Mouse (Mus musculus) hindbrain, embryonic 16.5 days (tissue): ENCODE measurements around the gene Baz2b. TPM values are rescaled to one million over a fixed set of nuclear protein-coding genes. Genes with fewer than 3 reads are reported as not detected.

Experiments used
- ATAC-seq: fragments of 200-750 bp; cut with Nextera tagmentation; 2 replicates; pipeline ENCODE4 v1.8.0; 2017; ENCODE audit warnings: moderate TSS enrichment, moderate library complexity
- H3K27ac ChIP-seq: fragments of 300-500 bp; sonication (generic); 2 replicates; pipeline ENCODE4 v1.5.1; 2014; ENCODE audit warnings: low read depth, mild to moderate bottlenecking, control low read depth, low read length, moderate library complexity
- H3K27me3 ChIP-seq: fragments of 300-500 bp; sonication (generic); replicated peaks from 2 replicates; pipeline ENCODE4 v1.6.1; 2014; ENCODE audit warnings: low read length; ENCODE audit not compliant: control insufficient read depth, insufficient read depth
- H3K36me3 ChIP-seq: fragments of 300-500 bp; sonication (generic); 2 replicates; pipeline ENCODE4 v1.6.1; 2014; ENCODE audit warnings: mild to moderate bottlenecking, low read length, moderate library complexity, mixed read lengths; ENCODE audit not compliant: control insufficient read depth, insufficient read depth
- H3K4me1 ChIP-seq: fragments of 300-500 bp; sonication (generic); 2 replicates; pipeline ENCODE4 v1.6.1; 2014; ENCODE audit warnings: low read depth, low read length; ENCODE audit not compliant: control insufficient read depth, insufficient read depth
- H3K4me2 ChIP-seq: fragments of 300-500 bp; sonication (generic); 2 replicates; pipeline ENCODE4 v1.6.1; 2014; ENCODE audit warnings: mild to moderate bottlenecking, low read length, control low read depth, moderate library complexity
- H3K4me3 ChIP-seq: fragments of 300-500 bp; sonication (generic); 2 replicates; pipeline ENCODE4 v1.5.1; 2014; ENCODE audit warnings: mild to moderate bottlenecking, low read length, control low read depth, moderate library complexity
- H3K9ac ChIP-seq: fragments of 300-500 bp; sonication (generic); 2 replicates; pipeline ENCODE4 v1.6.1; 2014; ENCODE audit warnings: low read depth, mild to moderate bottlenecking, control low read depth, low read length, moderate library complexity
- H3K9me3 ChIP-seq: fragments of 300-500 bp; sonication (generic); 2 replicates; pipeline ENCODE4 v1.6.1; 2014; ENCODE audit warnings: mild to moderate bottlenecking, low read length, moderate library complexity; ENCODE audit not compliant: control insufficient read depth
- WGBS: fragments of 180-500 bp; shearing (Covaris S2); extraction: QIAGEN DNeasy Blood & Tissue Kit; methylation state at CpG from one replicate; pipeline ENCODE4 v1.1.7; 2014; 5-methylcytosine and 5-hydroxymethylcytosine counted together
- polyA plus RNA-seq: library from polyadenylated mRNA; unstranded; fragments of >200 nt; fragmentation: Nextera tagmentation; extraction: Ambion mirVana; gene quantifications from 2 replicates; pipeline ENCODE4 v1.2.1, GENCODE M21; 2015

Gene Baz2b
- polyA plus RNA-seq, 1 experiment from 2014 or later: 72.8 TPM

GRCm38 (mm10) chr2:60132269-60133042 lies 77.2 kb downstream of the Baz2b start:
- H3K4me2 ChIP-seq: no peak overlapping the region
- no peaks in the 10 kb centered on the region for H3K36me3 ChIP-seq
- no peak overlapping the region for H3K9ac ChIP-seq
- H3K4me1 ChIP-seq: no peaks in the 10 kb centered on the region
- WGBS: 68% methylated on average over 10 of the region's 10 CpGs
- H3K9me3 ChIP-seq: no peaks in the 10 kb centered on the region
- no peak overlapping the region for H3K27ac ChIP-seq
- no peak overlapping the region for H3K4me3 ChIP-seq
- ATAC-seq: no peak
- no peaks in the 10 kb centered on the region for H3K27me3 ChIP-seq

GRCm38 (mm10) chr2:60128631-60129030 lies 81.0 kb downstream of the Baz2b start:
- no peaks in the 10 kb centered on the region; the same call in 1 of the 2 replicates for H3K4me1 ChIP-seq
- no peak overlapping the region for H3K4me3 ChIP-seq
- no peak overlapping the region for H3K9ac ChIP-seq
- no peak for ATAC-seq
- H3K36me3 ChIP-seq: no peaks in the 10 kb centered on the region
- 94% methylated on average over 7 of the region's 7 CpGs for WGBS
- H3K27ac ChIP-seq: no peak overlapping the region
- H3K27me3 ChIP-seq: no peaks in the 10 kb centered on the region
- H3K9me3 ChIP-seq: no peaks in the 10 kb centered on the region
- no peak overlapping the region for H3K4me2 ChIP-seq

GRCm38 (mm10) chr2:60126831-60127230 lies 82.8 kb downstream of the Baz2b start:
- ATAC-seq: 0 out of 2 replicates have a peak, but pooled peaks have one; percentile 41
- H3K27me3 ChIP-seq: no peaks in the 10 kb centered on the region
- peak overlapping the region; percentile 67; the same call in 1 of the 2 replicates for H3K27ac ChIP-seq
- H3K36me3 ChIP-seq: no peaks in the 10 kb centered on the region
- peaks cover 2% of the 10 kb centered on the region for H3K4me1 ChIP-seq
- H3K9ac ChIP-seq: peak overlapping the region; percentile 47
- 5% methylated on average over 7 of the region's 7 CpGs for WGBS
- no peaks in the 10 kb centered on the region for H3K9me3 ChIP-seq
- H3K4me2 ChIP-seq: peak overlapping the region; percentile 51
- H3K4me3 ChIP-seq: peak overlapping the region; percentile 14

- 3% methylated on average over 8 of the region's 8 CpGs for WGBS
- H3K9ac ChIP-seq: no peak overlapping the region
- peak overlapping the region; percentile 88 for H3K4me3 ChIP-seq
- no peak for ATAC-seq
- H3K9me3 ChIP-seq: no peaks in the 10 kb centered on the region
- H3K27ac ChIP-seq: no peak overlapping the region; the same call in 1 of the 2 replicates
- peak overlapping the region; percentile 60 for H3K4me2 ChIP-seq
- H3K4me1 ChIP-seq: peaks cover 4% of the 10 kb centered on the region
- no peaks in the 10 kb centered on the region for H3K27me3 ChIP-seq
- H3K36me3 ChIP-seq: no peaks in the 10 kb centered on the region
Observed at GRCm38 (mm10) chr2:60126292-60126691, 83.3 kb downstream of the Baz2b start.

- ATAC-seq: peak; percentile 73
- H3K9me3 ChIP-seq: no peaks in the 10 kb centered on the region
- H3K36me3 ChIP-seq: no peaks in the 10 kb centered on the region
- peak overlapping the region; percentile 88 for H3K4me3 ChIP-seq
- H3K9ac ChIP-seq: peak overlapping the region; percentile 99
- 0% methylated on average over 37 of the region's 83 CpGs for WGBS
- peaks cover 6% of the 10 kb centered on the region for H3K4me1 ChIP-seq
- no peaks in the 10 kb centered on the region for H3K27me3 ChIP-seq
- peak overlapping the region; percentile 99 for H3K27ac ChIP-seq
- H3K4me2 ChIP-seq: peak overlapping the region; percentile 60
Observed at GRCm38 (mm10) chr2:60125049-60126004, 84.3 kb downstream of the Baz2b start.

GRCm38 (mm10) chr2:60124648-60125048 lies 85.0 kb downstream of the Baz2b start:
- WGBS: 0% methylated on average over 35 of the region's 47 CpGs
- ATAC-seq: peak; percentile 76

GRCm38 (mm10) chr2:60123911-60124647 lies 85.6 kb downstream of the Baz2b start:
- no peak for ATAC-seq
- Histone ChIP-seq H3K27ac (peak overlapping the region; percentile 99), H3K4me3 (peak overlapping the region; percentile 88), H3K9me3 (no peaks in the 10 kb centered on the region), H3K4me2 (peak overlapping the region; percentile 60), H3K27me3 (no peaks in the 10 kb centered on the region), H3K36me3 (no peaks in the 10 kb centered on the region), H3K4me1 (peaks cover 11% of the 10 kb centered on the region), H3K9ac (peak overlapping the region; percentile 99)
- 5% methylated on average over 13 of the region's 13 CpGs for WGBS

More at GRCm38 (mm10) chr2:60124648-60125048, 85.0 kb downstream of the Baz2b start:
- peak overlapping the region; percentile 99 for H3K9ac ChIP-seq
- no peaks in the 10 kb centered on the region for H3K36me3 ChIP-seq
- H3K27ac ChIP-seq: peak overlapping the region; percentile 99
- H3K4me1 ChIP-seq: peaks cover 8% of the 10 kb centered on the region
- no peaks in the 10 kb centered on the region for H3K27me3 ChIP-seq
- peak overlapping the region; percentile 88 for H3K4me3 ChIP-seq
- no peaks in the 10 kb centered on the region for H3K9me3 ChIP-seq
- peak overlapping the region; percentile 60 for H3K4me2 ChIP-seq

GRCm38 (mm10) chr2:60123061-60123874 lies 86.4 kb downstream of the Baz2b start:
- no peak for ATAC-seq
- H3K4me3 ChIP-seq: peak overlapping the region; percentile 20; the same call in 1 of the 2 replicates
- H3K4me2 ChIP-seq: peak overlapping the region; percentile 48
- H3K9me3 ChIP-seq: no peaks in the 10 kb centered on the region
- 32% methylated on average over 6 of the region's 6 CpGs for WGBS
- H3K4me1 ChIP-seq: peaks cover 17% of the 10 kb centered on the region
- no peak overlapping the region for H3K27ac ChIP-seq
- H3K27me3 ChIP-seq: no peaks in the 10 kb centered on the region
- no peaks in the 10 kb centered on the region for H3K36me3 ChIP-seq
- no peak overlapping the region for H3K9ac ChIP-seq
